Mouse (Mus musculus) forebrain, embryonic 10.5 days (tissue): ENCODE measurements around the gene Slc51a. TPM values are rescaled to one million over a fixed set of nuclear protein-coding genes. Genes with fewer than 3 reads are reported as not detected.
A peak's percentile ranks its signal among the peaks of the same experiment; 100 is the strongest.

Experiments used
- DNase-seq: peaks from one replicate; pipeline ENCODE4 v3.0.0-alpha.2; 2017; ENCODE audit warnings: low spot score; ENCODE audit errors: extremely low spot score
- H3K27ac ChIP-seq: fragments of 300-500 bp; sonication (generic); 2 replicates; pipeline ENCODE4 v1.5.1; 2016; ENCODE audit warnings: mild to moderate bottlenecking
- H3K27me3 ChIP-seq: fragments of 300-500 bp; sonication (generic); 2 replicates; pipeline ENCODE4 v1.6.1; 2016; ENCODE audit warnings: mild to moderate bottlenecking; ENCODE audit not compliant: poor library complexity, severe bottlenecking
- H3K36me3 ChIP-seq: fragments of 300-500 bp; sonication (generic); replicated peaks from 2 replicates; pipeline ENCODE4 v1.6.1; 2016; ENCODE audit warnings: mild to moderate bottlenecking, moderate library complexity
- H3K4me1 ChIP-seq: fragments of 300-500 bp; sonication (generic); 2 replicates; pipeline ENCODE4 v1.6.1; 2016
- H3K4me3 ChIP-seq: fragments of 300-500 bp; sonication (generic); 2 replicates; pipeline ENCODE4 v1.5.1; 2016; ENCODE audit warnings: mild to moderate bottlenecking, moderate library complexity
- H3K9me3 ChIP-seq: fragments of 300-500 bp; sonication (generic); 2 replicates; pipeline ENCODE4 v1.6.1; 2016; ENCODE audit warnings: mild to moderate bottlenecking, moderate library complexity
- WGBS: fragments of 180-500 bp; shearing (Covaris S2); methylation state at CpG from one replicate; pipeline ENCODE4 v1.1.7; 2016; 5-methylcytosine and 5-hydroxymethylcytosine counted together
- polyA plus RNA-seq: library from polyadenylated mRNA; unstranded; fragments of >200 nt; fragmentation: Nextera tagmentation; extraction: Ambion mirVana; gene quantifications from 2 replicates; pipeline ENCODE4 v1.2.1, GENCODE M21; 2016

Gene Slc51a
- polyA plus RNA-seq, 1 experiment from 2014 or later: 0.37 TPM

DNA sequence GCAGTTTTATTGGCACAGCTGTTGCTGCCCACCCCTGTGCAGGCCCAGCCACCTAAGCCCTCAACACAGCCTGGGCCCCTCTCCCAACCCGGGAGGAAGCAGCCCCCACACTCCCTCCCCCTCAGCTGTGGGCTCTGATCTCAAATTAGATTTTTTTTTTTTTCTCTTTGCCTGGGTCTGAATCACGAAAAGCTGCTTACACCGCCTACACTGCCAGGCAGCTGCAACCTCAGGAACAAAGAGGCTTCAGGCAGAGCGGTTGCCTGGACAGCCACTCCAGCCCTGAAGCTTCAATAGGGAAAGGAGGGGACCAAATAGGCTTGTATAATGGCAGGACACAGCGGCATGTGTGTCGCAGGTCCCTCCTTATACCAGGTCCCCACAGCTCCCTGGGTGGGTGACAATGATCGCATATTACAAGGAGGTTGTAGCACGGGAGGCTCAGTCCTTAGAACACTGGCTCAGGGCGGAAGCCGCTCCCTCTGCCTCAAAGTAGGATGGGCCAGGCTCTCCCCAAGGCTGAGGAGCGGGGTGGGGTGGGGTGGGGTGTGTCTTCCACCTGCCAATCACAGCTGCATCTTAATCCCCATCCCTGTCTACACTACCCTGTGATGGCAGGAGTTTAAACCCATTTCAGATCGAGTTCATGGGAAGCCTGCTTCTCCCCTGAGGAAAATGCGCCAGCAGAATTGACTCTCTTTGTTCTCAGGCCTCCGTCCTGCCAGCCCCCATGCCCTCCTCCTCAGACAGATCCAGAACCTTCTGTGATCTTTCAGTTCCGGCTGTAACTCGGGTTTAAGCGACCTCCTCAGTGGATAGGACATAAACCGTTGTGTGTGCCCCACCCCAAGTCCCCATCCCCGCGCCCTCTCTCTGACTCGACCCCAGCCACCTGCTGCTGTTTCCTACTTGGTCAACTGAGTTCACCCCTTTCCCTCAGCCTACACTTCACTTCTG is 28.6 kb upstream of the Slc51a start:
- Histone ChIP-seq H3K4me1 (peaks cover 50% of the 10 kb centered on the region), H3K4me3 (peak overlapping the region; percentile 43), H3K36me3 (no peaks in the 10 kb centered on the region), H3K9me3 (no peaks in the 10 kb centered on the region), H3K27ac (peak overlapping the region; percentile 95), H3K27me3 (no peaks in the 10 kb centered on the region)
- WGBS: 9% methylated on average over 21 of the region's 21 CpGs
- peak; percentile 86 for DNase-seq

DNA sequence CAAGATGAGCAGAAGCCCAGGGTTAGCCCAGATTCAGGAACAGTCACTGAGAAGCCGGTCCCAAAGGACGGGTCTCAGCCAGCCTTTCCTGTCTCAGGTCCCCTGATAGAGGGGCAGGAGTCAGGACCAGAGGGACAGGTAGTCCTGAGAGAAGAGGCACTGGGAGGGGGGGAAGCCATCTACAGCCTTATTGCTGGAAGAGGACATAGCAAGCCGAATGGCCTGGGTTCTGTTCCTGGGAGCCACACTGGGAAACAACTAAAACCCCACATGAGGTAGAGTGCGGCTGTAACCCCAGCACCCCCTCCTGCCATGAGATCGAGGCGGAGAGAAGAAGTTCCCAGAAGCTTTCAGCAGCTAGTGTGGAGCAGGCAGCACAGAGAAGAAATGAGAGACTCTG is 26.3 kb upstream of the Slc51a start:
- Histone ChIP-seq H3K4me1 (peaks cover 59% of the 10 kb centered on the region), H3K27ac (peak overlapping the region; percentile 76)
- WGBS: 92% methylated on average over 6 of the region's 6 CpGs

DNA sequence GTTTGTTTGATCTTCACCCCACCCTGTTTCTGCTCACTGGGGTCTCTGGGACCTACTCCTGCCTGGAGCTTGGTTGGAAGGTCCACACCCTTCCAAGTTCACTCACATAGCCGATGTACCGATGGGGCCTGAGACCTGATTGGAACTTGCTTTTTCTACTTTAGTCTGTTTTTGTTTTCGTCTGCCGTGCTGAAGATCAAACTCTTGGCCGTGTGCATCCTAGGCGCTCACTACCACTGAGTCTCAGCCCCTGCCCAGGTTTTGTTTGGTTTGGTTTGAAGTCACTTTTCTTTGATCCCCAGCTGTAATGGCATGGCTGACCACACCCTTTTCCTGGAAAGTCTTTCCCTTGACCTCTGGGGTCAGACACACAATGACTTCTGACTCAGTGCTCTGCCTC is 25.7 kb upstream of the Slc51a start:
- Histone ChIP-seq H3K36me3 (no peaks in the 10 kb centered on the region), H3K9me3 (no peaks in the 10 kb centered on the region), H3K27ac (peak overlapping the region; percentile 76), H3K4me1 (peaks cover 64% of the 10 kb centered on the region), H3K27me3 (peaks cover 7% of the 10 kb centered on the region; the same call in 1 of the 2 replicates), H3K4me3 (no peak overlapping the region)
- 91% methylated on average over 6 of the region's 6 CpGs for WGBS
- DNase-seq: no peak

More for the DNA sequence above, 26.3 kb upstream of the Slc51a start:
- DNase-seq: no peak
- peaks cover 7% of the 10 kb centered on the region; the same call in 1 of the 2 replicates for H3K27me3 ChIP-seq
- H3K4me3 ChIP-seq: no peak overlapping the region
- no peaks in the 10 kb centered on the region for H3K36me3 ChIP-seq
- H3K9me3 ChIP-seq: no peaks in the 10 kb centered on the region

DNA sequence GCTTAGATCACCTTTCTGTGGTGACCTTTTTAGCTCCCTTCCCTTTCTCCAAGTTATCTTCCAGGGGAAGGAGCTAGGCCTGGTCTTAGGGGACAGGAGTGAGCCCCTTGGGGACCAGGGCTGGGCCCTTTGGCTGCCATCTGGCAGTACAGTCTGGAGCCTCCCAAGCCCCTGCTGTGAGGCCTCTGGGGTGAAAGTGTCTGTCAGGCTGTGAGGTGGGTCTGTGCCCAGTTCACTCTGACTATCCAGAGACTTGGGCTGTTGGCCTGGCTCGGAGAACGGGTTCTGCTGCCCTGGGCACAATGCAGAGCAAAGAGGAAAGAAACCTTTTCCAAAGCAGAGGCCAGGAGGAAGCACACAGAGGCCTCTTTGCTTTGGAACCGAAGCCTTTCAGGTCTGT is 25.2 kb upstream of the Slc51a start:
- 84% methylated on average over 3 of the region's 3 CpGs for WGBS
- Histone ChIP-seq H3K27ac (peak overlapping the region; percentile 76), H3K4me3 (no peak overlapping the region), H3K9me3 (no peaks in the 10 kb centered on the region), H3K4me1 (peaks cover 65% of the 10 kb centered on the region), H3K36me3 (no peaks in the 10 kb centered on the region), H3K27me3 (peaks cover 7% of the 10 kb centered on the region; the same call in 1 of the 2 replicates)
- DNase-seq: no peak

DNA sequence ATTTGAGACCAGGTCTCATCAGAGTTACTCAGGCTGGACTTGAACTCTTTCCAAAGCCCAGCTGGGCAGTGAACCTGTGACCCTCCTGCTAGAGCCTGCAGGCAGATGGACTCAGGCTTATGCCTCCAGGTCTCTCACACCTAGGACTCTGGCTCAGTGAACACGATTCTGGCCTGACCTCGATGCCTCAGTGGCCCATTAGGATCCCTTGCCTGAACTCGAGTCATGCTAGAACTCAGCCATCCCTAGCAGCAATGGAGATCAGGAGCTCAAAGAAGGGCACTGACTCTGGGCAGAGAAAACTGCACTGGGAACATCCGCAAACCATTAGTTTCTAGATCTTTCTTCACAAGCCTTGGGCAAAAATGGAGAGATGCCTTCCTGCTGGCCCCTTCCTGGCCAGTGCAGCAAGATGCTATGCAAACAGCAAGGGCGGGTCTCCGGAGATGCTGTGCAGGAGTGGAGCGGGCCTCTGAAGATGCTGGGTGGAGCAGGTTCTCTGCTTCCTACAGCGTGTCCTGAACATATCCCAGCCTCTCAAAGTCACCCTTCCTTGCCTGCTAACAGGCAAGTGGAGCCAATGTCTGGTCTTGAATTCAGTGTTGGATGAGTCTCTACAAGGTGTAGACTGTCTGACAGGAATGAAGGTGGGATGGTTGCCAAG is 24.3 kb upstream of the Slc51a start:
- Histone ChIP-seq H3K9me3 (no peaks in the 10 kb centered on the region), H3K4me1 (peaks cover 67% of the 10 kb centered on the region), H3K36me3 (no peaks in the 10 kb centered on the region), H3K4me3 (no peak overlapping the region), H3K27ac (peak overlapping the region; percentile 76), H3K27me3 (peaks cover 7% of the 10 kb centered on the region; the same call in 1 of the 2 replicates)
- WGBS: 89% methylated on average over 8 of the region's 8 CpGs
- DNase-seq: no peak

DNA sequence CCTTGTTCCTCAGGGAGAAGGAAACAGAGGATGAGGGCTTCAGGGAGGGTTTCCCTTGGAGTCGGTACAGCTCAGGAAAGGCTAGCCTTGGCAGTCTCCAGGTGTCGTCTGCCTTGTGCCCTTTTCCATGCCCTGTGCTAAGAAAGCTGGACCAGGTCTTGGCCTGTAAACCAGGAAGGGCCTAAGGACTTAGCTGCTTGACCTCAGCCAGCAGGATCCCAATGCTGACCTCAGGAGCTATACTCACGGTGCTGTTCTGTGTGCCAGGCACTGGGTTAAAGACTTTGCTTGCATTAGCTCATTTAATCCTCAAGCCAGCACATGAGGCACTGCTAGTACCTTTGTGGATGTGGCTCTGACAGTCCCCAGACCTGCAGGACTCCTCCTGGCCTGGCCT is 23.7 kb upstream of the Slc51a start:
- DNase-seq: no peak
- Histone ChIP-seq H3K4me3 (no peak overlapping the region), H3K4me1 (peaks cover 60% of the 10 kb centered on the region), H3K27ac (peak overlapping the region; percentile 76), H3K27me3 (peaks cover 7% of the 10 kb centered on the region; the same call in 1 of the 2 replicates), H3K9me3 (no peaks in the 10 kb centered on the region), H3K36me3 (no peaks in the 10 kb centered on the region)
- 81% methylated on average over 3 of the region's 3 CpGs for WGBS

DNA sequence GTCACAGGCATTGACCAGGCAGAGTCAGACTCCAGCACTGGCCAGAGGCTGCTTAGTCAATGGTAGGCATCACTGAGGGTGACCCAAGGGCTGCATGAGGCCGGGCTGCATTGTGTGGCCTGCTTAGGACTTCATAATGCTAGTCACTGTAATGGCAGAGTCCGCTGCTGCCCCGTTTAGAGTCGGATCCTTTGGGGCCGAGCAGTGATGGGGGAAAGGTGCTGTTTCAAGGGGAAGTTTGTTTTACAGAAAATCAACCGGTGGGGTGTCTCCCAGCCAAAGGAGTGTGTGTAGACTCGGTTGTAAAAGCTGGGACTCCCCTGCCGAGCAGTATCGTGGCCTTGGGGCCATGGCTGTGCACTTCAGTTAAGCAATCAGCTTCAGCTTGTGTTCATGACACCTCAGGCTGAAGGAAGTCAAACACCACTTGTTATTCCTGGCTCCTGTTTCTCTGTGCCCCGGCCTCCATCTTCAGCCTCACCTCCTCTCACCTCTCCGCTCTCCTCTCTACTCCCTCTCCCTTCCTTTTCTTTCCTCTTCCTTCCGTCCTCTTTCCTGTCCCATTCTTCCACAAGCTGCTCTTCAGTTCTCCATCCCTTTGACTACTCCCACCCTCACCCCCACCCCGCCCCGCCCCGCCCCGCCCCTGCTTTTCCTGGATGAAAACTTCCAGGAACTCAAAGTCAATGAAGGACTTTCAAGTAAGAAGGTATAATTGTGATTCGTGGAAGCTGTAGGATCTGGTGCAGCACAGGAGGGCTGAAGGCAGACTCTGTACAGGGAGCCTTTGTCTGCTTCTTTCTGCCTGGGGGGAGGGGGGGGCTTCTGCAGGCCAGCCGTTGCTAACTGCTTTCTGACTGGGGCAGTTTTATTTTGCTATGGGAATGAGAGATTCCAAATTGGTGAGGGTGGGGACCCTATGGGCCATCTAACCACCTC is 23.0 kb upstream of the Slc51a start:
- Histone ChIP-seq H3K36me3 (no peaks in the 10 kb centered on the region), H3K27ac (peak overlapping the region; percentile 76), H3K27me3 (peaks cover 7% of the 10 kb centered on the region; the same call in 1 of the 2 replicates), H3K4me3 (no peak overlapping the region), H3K9me3 (no peaks in the 10 kb centered on the region), H3K4me1 (peaks cover 54% of the 10 kb centered on the region)
- DNase-seq: no peak
- 73% methylated on average over 18 of the region's 18 CpGs for WGBS

DNA sequence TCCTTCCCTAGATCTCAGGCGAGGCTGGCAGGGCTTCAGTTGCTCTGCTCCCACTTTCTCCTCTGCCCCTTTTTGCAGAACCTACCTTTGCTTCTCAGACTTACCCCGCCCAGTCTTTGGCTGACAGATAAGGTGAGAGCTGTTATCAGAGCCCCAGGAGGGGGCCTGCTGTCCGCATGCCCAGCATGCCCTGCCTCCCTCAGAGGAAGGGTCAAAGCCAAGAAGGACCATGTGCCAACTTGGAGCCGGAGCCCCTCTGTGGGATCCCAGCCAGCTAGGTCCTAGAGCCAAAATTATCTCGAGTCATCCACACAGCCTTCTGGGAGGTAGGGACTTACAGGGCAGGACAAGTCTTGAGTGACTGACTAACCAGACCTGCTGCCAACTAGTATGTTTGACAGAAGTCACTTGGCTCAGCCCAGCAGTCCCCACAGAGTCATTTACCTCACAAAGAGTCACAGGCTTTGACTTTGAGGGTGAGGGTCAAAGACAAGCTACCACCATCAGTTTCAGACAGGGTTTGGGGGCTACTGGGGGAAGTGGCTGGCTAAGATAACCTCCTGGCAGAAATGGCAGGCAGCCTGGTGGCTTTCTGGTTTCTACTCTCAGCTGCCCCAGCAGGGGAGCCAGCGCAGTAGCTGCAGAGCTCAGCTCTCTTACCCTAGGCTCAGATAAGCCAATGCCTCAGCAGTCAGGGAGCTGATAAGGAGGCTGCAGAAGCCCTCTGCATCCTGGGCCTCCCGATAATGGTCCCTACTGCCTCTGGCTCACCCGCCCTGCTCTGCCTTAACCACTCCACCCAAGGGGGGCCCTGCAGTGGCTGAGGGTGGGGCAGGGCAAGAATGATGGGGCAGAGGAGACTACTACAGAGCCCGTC is 21.6 kb upstream of the Slc51a start:
- peaks cover 7% of the 10 kb centered on the region; the same call in 1 of the 2 replicates for H3K27me3 ChIP-seq
- H3K9me3 ChIP-seq: no peaks in the 10 kb centered on the region
- H3K4me3 ChIP-seq: no peak overlapping the region
- peaks cover 46% of the 10 kb centered on the region for H3K4me1 ChIP-seq
- WGBS: 67% methylated on average over 9 of the region's 9 CpGs
- no peak for DNase-seq
- H3K27ac ChIP-seq: peak overlapping the region; percentile 76
- H3K36me3 ChIP-seq: no peaks in the 10 kb centered on the region

DNA sequence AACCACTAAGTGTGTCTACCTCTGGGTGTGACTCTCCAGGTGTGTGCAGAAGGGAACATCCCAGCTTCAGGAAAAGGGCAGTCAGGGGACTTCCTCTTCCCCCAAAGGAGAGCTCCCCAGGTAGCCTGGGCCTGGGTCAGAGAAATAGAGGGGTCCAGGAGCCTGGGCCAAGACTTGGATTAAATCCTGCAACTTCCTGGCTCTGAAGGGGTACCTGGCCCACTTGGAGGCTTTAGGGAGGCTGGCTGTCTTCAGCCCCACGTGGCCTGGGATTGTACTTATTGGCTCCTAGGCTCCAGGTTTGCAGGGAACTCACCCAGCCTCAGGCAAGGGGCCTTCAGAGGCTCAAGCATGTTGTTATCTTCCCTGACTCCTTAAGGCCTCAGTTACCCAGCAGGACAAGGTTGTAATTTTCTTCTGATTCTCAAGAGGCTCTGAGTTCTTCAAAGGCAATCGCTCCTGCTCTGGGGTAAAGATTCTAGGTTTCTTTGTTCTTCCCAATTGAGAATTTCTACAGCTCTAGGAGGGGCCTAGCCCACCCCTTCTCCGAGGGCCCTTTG is 20.9 kb upstream of the Slc51a start:
- Histone ChIP-seq H3K27ac (peak overlapping the region; percentile 76), H3K4me3 (no peak overlapping the region), H3K36me3 (no peaks in the 10 kb centered on the region), H3K4me1 (peaks cover 46% of the 10 kb centered on the region), H3K27me3 (peaks cover 7% of the 10 kb centered on the region; the same call in 1 of the 2 replicates), H3K9me3 (no peaks in the 10 kb centered on the region)
- 46% methylated on average over 3 of the region's 3 CpGs for WGBS
- DNase-seq: no peak

DNA sequence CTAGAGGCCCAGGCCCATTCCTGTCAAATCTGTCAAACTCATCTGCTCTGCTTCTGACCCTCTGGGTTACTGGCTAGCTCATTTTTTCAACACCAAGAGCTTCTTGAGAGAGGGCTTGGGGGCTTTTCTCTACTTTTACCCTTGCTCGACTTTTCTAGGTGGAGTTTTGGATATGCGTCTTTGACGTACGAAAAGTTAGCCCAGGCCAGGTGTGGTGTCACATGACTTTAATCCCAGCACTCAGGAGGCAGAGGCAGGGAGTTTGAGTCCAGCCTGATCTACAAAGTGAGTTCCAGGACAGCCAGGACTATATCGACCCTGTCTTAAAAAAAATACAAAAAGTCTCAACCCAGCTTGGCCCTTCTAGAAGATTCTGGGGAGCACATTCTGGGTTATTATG is 20.4 kb upstream of the Slc51a start:
- peaks cover 46% of the 10 kb centered on the region for H3K4me1 ChIP-seq
- DNase-seq: no peak
- H3K4me3 ChIP-seq: no peak overlapping the region
- WGBS: 82% methylated on average over 5 of the region's 5 CpGs
- no peaks in the 10 kb centered on the region for H3K36me3 ChIP-seq
- H3K27me3 ChIP-seq: peaks cover 7% of the 10 kb centered on the region; the same call in 1 of the 2 replicates
- H3K9me3 ChIP-seq: no peaks in the 10 kb centered on the region
- H3K27ac ChIP-seq: peak overlapping the region; percentile 76

DNA sequence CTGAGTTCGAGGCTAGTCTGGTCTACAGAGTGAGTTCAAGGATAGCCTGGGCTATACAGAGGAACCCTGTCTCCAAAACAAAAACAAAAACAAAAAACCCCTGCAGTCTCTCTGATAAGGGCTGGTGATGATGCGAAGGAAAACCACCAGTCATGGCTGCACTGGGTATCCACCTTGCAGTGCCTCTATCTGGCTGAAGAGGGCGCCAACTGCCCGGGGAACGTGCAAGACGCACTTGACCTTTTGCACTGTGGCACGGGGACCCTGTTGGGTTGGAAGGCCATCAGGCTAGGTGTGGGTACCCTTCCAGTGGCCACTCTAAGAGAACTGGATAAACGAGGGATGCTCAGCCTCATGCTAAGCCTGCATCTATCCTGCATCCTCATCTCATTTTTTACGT is 19.7 kb upstream of the Slc51a start:
- H3K27me3 ChIP-seq: peaks cover 7% of the 10 kb centered on the region; the same call in 1 of the 2 replicates
- no peaks in the 10 kb centered on the region for H3K36me3 ChIP-seq
- no peaks in the 10 kb centered on the region for H3K9me3 ChIP-seq
- no peak overlapping the region for H3K27ac ChIP-seq
- H3K4me3 ChIP-seq: no peak overlapping the region
- 25% methylated on average over 9 of the region's 9 CpGs for WGBS
- peaks cover 42% of the 10 kb centered on the region for H3K4me1 ChIP-seq
- peak; percentile 65 for DNase-seq
